8 mouse cellular contexts compared by ENCODE assay signal in the genomic region with DNA sequence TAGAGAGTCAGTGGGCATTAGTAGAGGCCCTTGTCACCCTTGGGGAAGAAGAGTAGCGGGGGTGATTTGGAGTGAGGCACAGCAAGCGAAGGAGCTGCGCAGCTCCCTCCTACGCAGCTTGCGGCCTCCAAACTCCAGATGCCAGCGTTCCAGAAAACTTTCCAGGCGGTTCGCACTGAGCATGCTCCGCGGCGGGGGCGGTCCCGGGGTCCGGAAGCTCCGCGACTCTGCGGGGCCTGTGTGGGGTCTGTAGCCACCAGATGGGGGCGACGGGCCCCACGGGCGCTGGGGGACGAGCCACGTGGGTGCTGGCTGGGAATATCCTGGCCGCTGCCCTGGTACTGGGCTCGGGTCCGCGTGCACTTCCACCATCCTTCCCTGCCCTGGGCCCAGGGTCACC. TPM values are rescaled to one million over a fixed set of nuclear protein-coding genes. Genes with fewer than 3 reads are reported as not detected.
DNase-seq lines count a peak whose midpoint lies in the region; ATAC-seq lines count a peak whose summit lies in the region.

Gene Evc2 (plus strand): TSS at position 212 of the 400 bp plus-strand sequence.

- H3K4me1 ChIP-seq in embryonic facial prominence, embryonic 15.5 days = peaks cover 46% of the 10 kb centered on the region
- H3K4me1 ChIP-seq in midbrain, embryonic 12.5 days = peaks cover 44% of the 10 kb centered on the region
- H3K4me1 ChIP-seq in stomach, embryonic 14.5 days (ENCODE audit: control insufficient read depth, insufficient read depth, low read length) = peaks cover 24% of the 10 kb centered on the region; the same call in 1 of the 2 replicates

- H3K27ac ChIP-seq in embryonic facial prominence, embryonic 15.5 days (replicated peaks) = peak within 1 kb of the TSS; percentile 91
- H3K27ac ChIP-seq in midbrain, embryonic 12.5 days (replicated peaks) = peak within 1 kb of the TSS; percentile 52; the same call in 1 of the 2 replicates
- H3K27ac ChIP-seq in stomach, embryonic 14.5 days (ENCODE audit: low read length) = peak within 1 kb of the TSS; percentile 75; the same call in 1 of the 2 replicates

- H3K4me2 ChIP-seq in embryonic facial prominence, embryonic 15.5 days (replicated peaks) = peak within 1 kb of the TSS; percentile 89
- peak within 1 kb of the TSS; percentile 97 for H3K4me2 ChIP-seq in midbrain, embryonic 12.5 days (replicated peaks)
- H3K4me2 ChIP-seq in stomach, embryonic 14.5 days (replicated peaks; ENCODE audit: low read depth, low read length) = peak within 1 kb of the TSS; percentile 89

- intact Hi-C loops in left cerebral cortex, postnatal 4 days (cut with DNase I) = no loop called here

- DNase-seq in cerebellum, adult 18-20 months = peak; percentile 8 to 14
- DNase-seq in cerebellum, adult 11 months = no peak
- peak; percentile 70 for DNase-seq in heart, adult 8-10 months (ENCODE audit: low spot score)
- DNase-seq in kidney, adult 8-10 months = peak; percentile 65 to 77
- peak; percentile 71 for DNase-seq in left cerebral cortex, postnatal 4 days

- H3K9me3 ChIP-seq in embryonic facial prominence, embryonic 15.5 days (replicated peaks) = no peaks in the 10 kb centered on the region
- no peaks in the 10 kb centered on the region for H3K9me3 ChIP-seq in midbrain, embryonic 12.5 days
- H3K9me3 ChIP-seq in stomach, embryonic 14.5 days (ENCODE audit: control insufficient read depth, low read depth, low read length) = no peaks in the 10 kb centered on the region

- WGBS in embryonic facial prominence, embryonic 15.5 days = under 1% methylated on average over 27 of the region's 27 CpGs
- WGBS in midbrain, embryonic 12.5 days = under 1% methylated on average over 27 of the region's 27 CpGs
- under 1% methylated on average over 27 of the region's 27 CpGs for WGBS in stomach, embryonic 14.5 days

- peak within 1 kb of the TSS; percentile 59 for H3K9ac ChIP-seq in embryonic facial prominence, embryonic 15.5 days
- H3K9ac ChIP-seq in midbrain, embryonic 12.5 days (replicated peaks) = peak within 1 kb of the TSS; percentile 61
- peak within 1 kb of the TSS; percentile 57 for H3K9ac ChIP-seq in stomach, embryonic 14.5 days (replicated peaks; ENCODE audit: low read depth, low read length)

- ATAC-seq in embryonic facial prominence, embryonic 15.5 days (ENCODE audit: insufficient number of reproducible peaks, low FRiP score, low TSS enrichment, low read depth) = peak; percentile 84
- peak; percentile 84 for ATAC-seq in midbrain, embryonic 12.5 days (ENCODE audit: low FRiP score, low read depth)
- peak; percentile 87 for ATAC-seq in stomach, embryonic 14.5 days (ENCODE audit: insufficient number of reproducible peaks, insufficient read depth, low FRiP score, low read depth)

- no peaks in the 10 kb centered on the region for H3K27me3 ChIP-seq in embryonic facial prominence, embryonic 15.5 days
- peaks cover 10% of the 10 kb centered on the region; the same call in 1 of the 2 replicates for H3K27me3 ChIP-seq in midbrain, embryonic 12.5 days
- H3K27me3 ChIP-seq in stomach, embryonic 14.5 days (ENCODE audit: control insufficient read depth, insufficient read depth, low read length) = no peaks in the 10 kb centered on the region

- peak within 1 kb of the TSS; percentile 75 for H3K4me3 ChIP-seq in embryonic facial prominence, embryonic 15.5 days (replicated peaks)
- H3K4me3 ChIP-seq in midbrain, embryonic 12.5 days = peak within 1 kb of the TSS; percentile 54
- peak within 1 kb of the TSS; percentile 60 for H3K4me3 ChIP-seq in stomach, embryonic 14.5 days (ENCODE audit: low read depth, low read length)

- H3K36me3 ChIP-seq in embryonic facial prominence, embryonic 15.5 days = peaks cover 11% of the 10 kb centered on the region; the same call in 1 of the 2 replicates
- no peaks in the 10 kb centered on the region for H3K36me3 ChIP-seq in midbrain, embryonic 12.5 days
- H3K36me3 ChIP-seq in stomach, embryonic 14.5 days (ENCODE audit: control insufficient read depth, insufficient read depth, low read length) = no peaks in the 10 kb centered on the region; the same call in 1 of the 2 replicates

RNA-seq across cellular contexts. Expression of gene Evc2, which starts in this region (rescaled TPM):
- polyA plus RNA-seq in embryonic facial prominence, embryonic 15.5 days (2015; fragmentation: Nextera tagmentation; extraction: Ambion mirVana) = 23.3 and 24.5 TPM in 2 replicates
- 1 to 10 TPM; 4.9 to 8.0 (median 6.5) TPM for total RNA-seq in heart, adult 8-10 months (2022)
- 1 to 10 TPM; 4.2 TPM for total RNA-seq in left cerebral cortex, postnatal 4 days (2021)
- 13.0 and 13.4 TPM in 2 replicates for polyA plus RNA-seq in midbrain, embryonic 12.5 days (2016; fragmentation: Nextera tagmentation; extraction: Ambion mirVana)
- polyA plus RNA-seq in stomach, embryonic 14.5 days (2014; fragmentation: Nextera tagmentation; extraction: Ambion mirVana) = 16.2 and 17.0 TPM in 2 replicates
